Mouse (Mus musculus): ENCODE data around the gene Ubap1l. TPM values are rescaled to one million over a fixed set of nuclear protein-coding genes. Genes with fewer than 3 reads are reported as not detected.
A peak's percentile ranks its signal among the peaks of the same experiment; 100 is the strongest.
"Not testable (repeated sequence)": the region's sequence is repeated elsewhere in the genome, so short reads cannot be mapped to it uniquely, and the experiment has no call there.

Gene Ubap1l
- total and polyA plus RNA-seq, 2 experiments = 0.12 to 0.18 TPM

GRCm38 (mm10) chr9:65327371-65327770, 33.5 kb upstream of the Ubap1l start:
- no peak overlapping the region for H3K27ac ChIP-seq (replicated peaks; ENCODE audit: insufficient read depth, low read depth, low read length)
- H3K4me3 ChIP-seq (ENCODE audit: insufficient read depth, low read depth, low read length) = no peak overlapping the region
- H3K79me2 ChIP-seq (ENCODE audit: control insufficient read depth, insufficient read depth, low read length) = no peaks in the 10 kb centered on the region
- H3K4me1 ChIP-seq (ENCODE audit: control insufficient read depth, insufficient read depth, low read length) = no peaks in the 10 kb centered on the region
- H3K27me3 ChIP-seq (ENCODE audit: control insufficient read depth, insufficient read depth, low read length) = no peaks in the 10 kb centered on the region
- H3K9ac ChIP-seq (ENCODE audit: low read depth, low read length) = no peak overlapping the region
- WGBS = 90% methylated on average over 2 of the region's 2 CpGs
- TF ChIP-seq CTCF (IDR thresholded peaks at IDR 0.05; ENCODE audit: low read depth, low read length) (no peak), POLR2A (IDR thresholded peaks at IDR 0.05; ENCODE audit: extremely low read depth, insufficient read depth, low read length) (no peak)
- no peak for DNase-seq (ENCODE audit: extremely low read depth, low read depth, low spot score)
- peaks cover 76% of the 10 kb centered on the region for H3K36me3 ChIP-seq (ENCODE audit: control insufficient read depth, insufficient read depth, low read length)

- 96% methylated on average over 5 of the region's 5 CpGs for WGBS
- Histone ChIP-seq H3K4me3 (ENCODE audit: insufficient read depth, low read depth, low read length) (no peak overlapping the region), H3K27ac (replicated peaks; ENCODE audit: insufficient read depth, low read depth, low read length) (no peak overlapping the region), H3K9ac (ENCODE audit: low read depth, low read length) (no peak overlapping the region), H3K79me2 (ENCODE audit: control insufficient read depth, insufficient read depth, low read length) (no peaks in the 10 kb centered on the region), H3K4me1 (ENCODE audit: control insufficient read depth, insufficient read depth, low read length) (no peaks in the 10 kb centered on the region), H3K36me3 (ENCODE audit: control insufficient read depth, insufficient read depth, low read length) (peaks cover 25% of the 10 kb centered on the region), H3K27me3 (ENCODE audit: control insufficient read depth, insufficient read depth, low read length) (no peaks in the 10 kb centered on the region)
- no peak for DNase-seq (ENCODE audit: extremely low read depth, low read depth, low spot score)
- TF ChIP-seq CTCF (IDR thresholded peaks at IDR 0.05; ENCODE audit: low read depth, low read length) (no peak), POLR2A (IDR thresholded peaks at IDR 0.05; ENCODE audit: extremely low read depth, insufficient read depth, low read length) (no peak)
Measured at GRCm38 (mm10) chr9:65333958-65334357, 26.9 kb upstream of the Ubap1l start.

- no peaks in the 10 kb centered on the region for H3K36me3 ChIP-seq (ENCODE audit: control insufficient read depth, insufficient read depth, low read length)
- no peaks in the 10 kb centered on the region for H3K4me1 ChIP-seq (ENCODE audit: control insufficient read depth, insufficient read depth, low read length)
- no peak overlapping the region for H3K4me3 ChIP-seq (ENCODE audit: insufficient read depth, low read depth, low read length)
- DNase-seq (ENCODE audit: extremely low read depth, low read depth, low spot score) = no peak
- no peaks in the 10 kb centered on the region for H3K27me3 ChIP-seq (ENCODE audit: control insufficient read depth, insufficient read depth, low read length)
- H3K27ac ChIP-seq (replicated peaks; ENCODE audit: insufficient read depth, low read depth, low read length) = no peak overlapping the region
- TF ChIP-seq POLR2A (IDR thresholded peaks at IDR 0.05; ENCODE audit: extremely low read depth, insufficient read depth, low read length) = no peak
- TF ChIP-seq CTCF (IDR thresholded peaks at IDR 0.05; ENCODE audit: low read depth, low read length) = no peak
- H3K9ac ChIP-seq (ENCODE audit: low read depth, low read length) = no peak overlapping the region
- 74% methylated on average over 4 of the region's 4 CpGs for WGBS
- H3K79me2 ChIP-seq (ENCODE audit: control insufficient read depth, insufficient read depth, low read length) = no peaks in the 10 kb centered on the region
Measured at GRCm38 (mm10) chr9:65339146-65339545, 21.7 kb upstream of the Ubap1l start.

- no peak for DNase-seq (ENCODE audit: extremely low read depth, low read depth, low spot score)
- TF ChIP-seq POLR2A (IDR thresholded peaks at IDR 0.05; ENCODE audit: extremely low read depth, insufficient read depth, low read length) (no peak), CTCF (IDR thresholded peaks at IDR 0.05; ENCODE audit: low read depth, low read length) (no peak)
- Histone ChIP-seq H3K27me3 (ENCODE audit: control insufficient read depth, insufficient read depth, low read length) (no peaks in the 10 kb centered on the region), H3K4me1 (ENCODE audit: control insufficient read depth, insufficient read depth, low read length) (no peaks in the 10 kb centered on the region), H3K27ac (replicated peaks; ENCODE audit: insufficient read depth, low read depth, low read length) (no peak overlapping the region), H3K9ac (ENCODE audit: low read depth, low read length) (no peak overlapping the region), H3K36me3 (ENCODE audit: control insufficient read depth, insufficient read depth, low read length) (no peaks in the 10 kb centered on the region), H3K4me3 (ENCODE audit: insufficient read depth, low read depth, low read length) (no peak overlapping the region), H3K79me2 (ENCODE audit: control insufficient read depth, insufficient read depth, low read length) (no peaks in the 10 kb centered on the region)
- 87% methylated on average over 2 of the region's 2 CpGs for WGBS
Measured at GRCm38 (mm10) chr9:65340414-65340813, 20.4 kb upstream of the Ubap1l start.

DNA sequence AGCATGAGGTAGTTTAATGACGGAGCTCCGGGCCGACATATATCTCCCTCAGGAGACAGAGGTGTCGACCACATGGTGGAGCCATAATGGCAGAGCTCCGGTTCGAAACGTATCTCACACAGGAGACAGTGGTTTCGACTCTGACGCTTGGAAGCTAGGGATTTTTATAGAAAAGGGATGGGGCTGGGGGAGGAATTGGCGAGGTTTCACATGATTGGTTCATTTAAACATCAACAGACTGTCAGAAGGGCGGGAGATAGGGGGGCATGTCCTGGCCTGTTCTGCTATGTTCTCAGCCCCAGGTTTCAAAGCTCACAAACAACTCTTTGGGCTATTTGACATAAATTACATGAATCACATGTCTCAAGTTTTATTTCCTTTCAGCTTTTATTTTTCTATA, 15.4 kb upstream of the Ubap1l start:
- H3K9ac ChIP-seq (ENCODE audit: low read depth, low read length) = peak overlapping the region; percentile 42; the same call in 1 of the 2 replicates
- H3K27ac ChIP-seq (replicated peaks; ENCODE audit: insufficient read depth, low read depth, low read length) = peak overlapping the region; percentile 39
- H3K4me1 ChIP-seq (ENCODE audit: control insufficient read depth, insufficient read depth, low read length); H3K36me3 ChIP-seq (ENCODE audit: control insufficient read depth, insufficient read depth, low read length); H3K27me3 ChIP-seq (ENCODE audit: control insufficient read depth, insufficient read depth, low read length); DNase-seq (ENCODE audit: extremely low read depth, low read depth, low spot score): not testable (repeated sequence)
- peaks cover 24% of the 10 kb centered on the region; the same call in 1 of the 2 replicates for H3K79me2 ChIP-seq (ENCODE audit: control insufficient read depth, insufficient read depth, low read length)
- H3K4me3 ChIP-seq (ENCODE audit: insufficient read depth, low read depth, low read length) = peak overlapping the region; percentile 48; the same call in 1 of the 2 replicates
- WGBS = 71% methylated on average over 11 of the region's 11 CpGs

DNA sequence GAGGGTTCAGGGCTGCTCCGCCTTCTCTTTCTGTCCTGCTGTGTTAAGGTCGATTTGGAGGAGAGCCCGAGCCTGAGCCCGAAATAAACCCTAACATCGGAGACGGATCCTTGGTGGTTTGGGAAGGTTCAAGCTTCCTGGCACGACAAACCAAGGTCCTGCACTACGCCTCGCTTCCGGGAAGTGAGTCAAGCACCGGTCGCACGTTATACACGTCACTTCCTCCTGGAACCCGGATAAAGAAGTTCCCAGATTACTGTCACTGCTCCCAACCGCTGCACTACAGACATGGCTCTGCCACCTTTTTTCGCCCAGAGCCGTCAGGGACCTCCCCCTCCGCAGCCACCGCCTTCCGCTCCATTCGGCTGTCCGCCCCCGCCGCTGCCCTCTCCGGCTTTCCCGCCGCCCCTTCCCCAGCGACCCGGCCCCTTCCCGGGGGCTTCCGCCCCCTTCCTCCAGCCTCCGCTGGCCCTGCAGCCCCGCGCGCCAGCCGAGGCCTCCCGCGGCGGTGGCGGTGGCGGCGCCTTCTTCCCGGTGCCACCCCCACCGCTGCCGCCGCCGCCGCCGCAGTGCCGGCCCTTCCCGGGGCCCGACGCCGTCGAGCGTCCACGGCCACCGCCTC, 14.9 kb upstream of the Ubap1l start, which contains the start of gene Pdcd7:
Gene Pdcd7 (plus strand): TSS at position 251 of the 622 bp plus-strand sequence.
- WGBS = under 1% methylated on average over 56 of the region's 59 CpGs
- Histone ChIP-seq H3K4me3 (ENCODE audit: insufficient read depth, low read depth, low read length) (peak within 1 kb of the TSS; percentile 79), H3K27me3 (ENCODE audit: control insufficient read depth, insufficient read depth, low read length) (no peaks in the 10 kb centered on the region), H3K4me1 (ENCODE audit: control insufficient read depth, insufficient read depth, low read length) (peaks cover 7% of the 10 kb centered on the region), H3K79me2 (ENCODE audit: control insufficient read depth, insufficient read depth, low read length) (peaks cover 26% of the 10 kb centered on the region; the same call in 1 of the 2 replicates), H3K36me3 (ENCODE audit: control insufficient read depth, insufficient read depth, low read length) (no peaks in the 10 kb centered on the region), H3K9ac (ENCODE audit: low read depth, low read length) (peak within 1 kb of the TSS; percentile 87), H3K27ac (replicated peaks; ENCODE audit: insufficient read depth, low read depth, low read length) (peak within 1 kb of the TSS; percentile 41)
- no peak for TF ChIP-seq CTCF (IDR thresholded peaks at IDR 0.05; ENCODE audit: low read depth, low read length)
- TF ChIP-seq POLR2A (IDR thresholded peaks at IDR 0.05; ENCODE audit: extremely low read depth, insufficient read depth, low read length) = peak; percentile 65; the same call in 1 of the 2 replicates
- peak; percentile 94 for DNase-seq (ENCODE audit: extremely low read depth, low read depth, low spot score)

All from liver, adult 2 months (tissue).